Mouse (Mus musculus) yolk sac, embryonic 10.5 days (tissue): ENCODE results near the gene Mdm1.
"Not testable (repeated sequence)": the region's sequence is repeated elsewhere in the genome, so short reads cannot be mapped to it uniquely, and the experiment has no call there.

Experiments
- DNase-seq: peaks from one replicate; pipeline ENCODE4 v3.0.0-alpha.2; 2017; ENCODE audit warnings: low spot score

Mdm1 gene

DNA sequence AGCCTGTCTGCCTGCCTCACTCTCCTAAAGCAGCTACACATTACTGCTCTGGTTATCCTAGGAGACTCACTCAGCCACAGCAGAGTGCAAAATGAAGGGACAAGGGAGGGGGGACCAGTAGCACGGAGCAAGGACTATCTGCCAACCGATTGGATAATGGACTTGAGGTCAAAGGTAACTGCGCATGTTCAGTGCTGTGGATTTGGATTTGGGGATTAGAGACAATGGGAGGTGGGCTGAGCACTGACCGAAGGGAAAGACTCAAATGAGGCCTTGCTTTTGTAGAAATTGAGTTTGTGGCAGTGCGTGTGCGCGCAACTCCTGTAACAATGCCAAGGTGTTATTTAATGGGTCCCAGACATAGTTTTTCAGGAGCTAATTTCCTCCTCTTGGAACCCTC lies 16.4 kb upstream of the Mdm1 start:
- DNase-seq, result no peak

GRCm38 (mm10) chr10:118125776-118126445 lies 15.7 kb upstream of the Mdm1 start:
- DNase-seq, result no peak

- no peak for DNase-seq
Measured at GRCm38 (mm10) chr10:118129001-118129682, 12.5 kb upstream of the Mdm1 start.

DNA sequence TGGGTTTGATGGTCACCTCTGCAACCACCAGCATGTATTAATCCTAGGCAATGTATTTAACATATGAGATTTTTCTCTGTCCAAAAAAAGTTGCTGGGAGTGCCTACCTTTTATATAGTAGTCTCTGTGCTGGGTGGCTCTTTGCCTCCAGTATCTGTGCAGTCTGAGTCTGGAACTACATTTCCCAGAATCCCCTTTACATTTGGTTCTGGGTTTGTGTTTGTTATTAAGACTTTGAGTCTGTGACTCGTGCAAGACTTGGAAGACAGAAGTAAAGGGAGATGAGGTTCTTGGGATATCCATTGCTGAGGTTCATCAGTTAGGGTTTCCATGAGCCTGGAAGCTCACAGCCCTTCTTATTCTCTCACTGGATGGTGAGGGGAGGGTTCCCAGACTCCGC lies 11.6 kb upstream of the Mdm1 start:
- no peak for DNase-seq

- no peak for DNase-seq
Measured at GRCm38 (mm10) chr10:118132993-118133392, 8.6 kb upstream of the Mdm1 start.

DNA sequence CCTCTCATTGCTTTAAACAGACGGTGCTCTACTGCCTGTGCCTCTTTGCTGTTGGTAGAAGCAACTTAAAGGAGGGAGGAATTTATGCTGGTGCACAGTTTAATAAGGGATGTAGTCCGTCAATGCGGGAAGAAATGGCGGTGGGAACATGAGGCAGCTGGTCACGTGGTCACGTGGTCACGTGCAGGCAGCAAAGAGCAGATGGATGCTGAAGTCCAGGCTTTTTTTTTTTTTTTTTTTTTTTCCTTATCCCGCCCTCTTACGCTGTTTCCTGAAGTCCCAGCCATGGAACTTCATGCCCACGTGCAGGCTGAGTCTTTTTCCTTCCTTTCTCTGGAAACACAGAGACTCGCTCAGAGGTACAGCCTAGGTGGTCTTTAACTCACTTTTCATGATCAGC lies 3.1 kb upstream of the Mdm1 start:
- no peak for DNase-seq

- no peak for DNase-seq
Measured at GRCm38 (mm10) chr10:118139837-118140570, 1.6 kb upstream of the Mdm1 start.

DNA sequence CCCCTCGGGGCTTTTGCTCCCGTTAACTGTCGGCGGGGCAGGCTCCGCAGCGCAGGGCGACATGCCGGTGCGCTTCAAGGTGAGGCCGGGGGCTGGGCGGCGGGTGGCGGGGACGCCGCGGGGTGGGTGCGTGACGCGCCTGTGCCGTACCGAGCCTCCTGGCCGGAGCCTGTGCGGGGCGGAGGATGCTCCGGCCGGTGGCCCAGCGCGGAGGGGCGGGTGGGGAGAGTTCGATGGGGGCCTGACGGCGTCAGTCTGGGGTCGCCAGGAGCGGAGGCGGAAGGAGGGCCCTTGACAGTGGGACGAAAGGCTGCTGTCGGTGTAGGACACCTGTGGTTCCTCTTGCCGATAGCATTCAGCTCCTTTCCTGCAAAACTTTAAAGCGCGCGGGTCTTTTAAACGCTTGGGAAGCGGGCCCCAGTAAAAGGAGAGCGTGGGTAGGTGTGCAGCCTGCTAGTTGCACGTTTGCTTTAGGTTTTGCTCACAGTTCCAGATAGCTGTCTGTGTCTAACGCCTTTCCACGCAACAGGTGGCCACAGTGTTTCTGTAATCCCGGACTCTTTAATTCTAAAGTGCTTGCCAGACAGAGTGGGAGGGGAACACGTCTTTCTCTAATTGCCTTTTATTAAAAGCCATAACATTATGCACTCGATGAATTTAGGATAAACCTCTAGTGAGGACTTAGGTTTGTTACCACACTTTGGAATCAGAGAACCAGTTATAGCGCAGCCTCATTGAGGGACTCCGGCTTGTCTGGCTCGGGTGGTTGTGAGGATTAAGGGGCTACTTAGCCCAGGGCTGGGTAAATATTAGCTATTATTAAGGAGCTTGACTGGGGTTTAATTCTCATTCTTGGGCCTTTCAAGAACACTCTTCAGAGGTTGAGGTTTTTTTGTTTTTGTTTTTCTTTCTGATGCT lies 532 bp downstream of the Mdm1 start:
- no peak for DNase-seq

DNA sequence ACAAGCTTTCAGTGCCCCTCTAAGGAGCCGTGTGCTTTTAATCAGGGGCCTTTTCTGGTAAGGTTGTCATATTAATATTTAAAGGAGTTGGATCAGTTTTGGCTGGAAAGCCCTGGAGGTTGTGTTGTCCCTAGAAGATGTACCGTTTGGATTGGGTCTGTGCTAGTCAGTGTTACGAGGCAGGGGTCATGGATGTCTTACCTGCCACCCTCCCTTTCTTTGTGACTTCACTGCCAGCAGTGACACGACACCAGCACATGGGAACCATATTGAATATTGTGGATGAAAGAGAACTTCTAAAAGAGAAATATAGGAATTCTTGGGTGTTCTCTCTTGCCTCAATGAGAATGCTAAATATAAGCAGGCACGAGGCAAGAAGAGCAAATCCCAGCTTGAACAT lies 7.8 kb downstream of the Mdm1 start:
- DNase-seq, result no peak

GRCm38 (mm10) chr10:118150866-118151265 lies 9.3 kb downstream of the Mdm1 start:
- DNase-seq, result no peak

DNA sequence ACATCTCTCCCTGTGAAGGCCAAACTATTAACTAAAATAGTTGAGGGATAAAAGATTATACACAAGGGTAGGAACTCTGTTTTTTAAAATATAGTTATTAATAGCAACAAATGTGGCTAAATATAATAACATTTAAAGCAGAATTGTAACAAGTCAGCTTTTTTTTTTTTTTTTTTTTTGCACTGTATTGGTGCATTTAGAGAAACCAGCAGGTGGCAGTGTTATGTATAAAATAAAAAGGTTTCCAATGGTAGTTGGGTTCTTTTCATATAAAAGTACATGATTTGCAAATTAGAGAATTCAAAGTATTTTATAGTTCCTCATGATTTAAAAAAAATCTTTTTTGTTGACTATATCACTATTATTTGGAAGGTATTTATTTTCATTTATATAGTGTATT lies 14.3 kb downstream of the Mdm1 start:
- DNase-seq, result no peak

DNA sequence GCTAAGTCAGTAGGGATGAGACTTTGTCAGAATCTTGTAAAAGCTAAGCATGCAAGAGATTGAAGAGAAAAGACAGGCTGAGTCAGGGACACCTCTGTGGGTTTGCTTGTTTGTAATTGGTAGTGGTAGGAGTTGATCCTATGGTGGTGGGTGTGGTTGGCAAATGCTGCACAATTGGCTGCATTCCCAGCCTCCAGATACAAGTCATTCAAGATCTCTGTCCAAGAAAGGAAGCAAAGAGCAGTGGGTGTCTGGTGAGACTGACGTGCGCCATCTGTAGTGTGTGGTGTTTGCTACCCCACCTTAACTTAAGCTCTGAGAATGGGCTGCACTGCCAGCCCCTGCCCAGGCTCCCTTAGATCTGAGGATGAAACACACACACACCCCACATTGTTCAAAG lies 19.5 kb downstream of the Mdm1 start:
- no peak for DNase-seq

GRCm38 (mm10) chr10:118169212-118169611 lies 27.6 kb downstream of the Mdm1 start:
- no peak for DNase-seq

DNA sequence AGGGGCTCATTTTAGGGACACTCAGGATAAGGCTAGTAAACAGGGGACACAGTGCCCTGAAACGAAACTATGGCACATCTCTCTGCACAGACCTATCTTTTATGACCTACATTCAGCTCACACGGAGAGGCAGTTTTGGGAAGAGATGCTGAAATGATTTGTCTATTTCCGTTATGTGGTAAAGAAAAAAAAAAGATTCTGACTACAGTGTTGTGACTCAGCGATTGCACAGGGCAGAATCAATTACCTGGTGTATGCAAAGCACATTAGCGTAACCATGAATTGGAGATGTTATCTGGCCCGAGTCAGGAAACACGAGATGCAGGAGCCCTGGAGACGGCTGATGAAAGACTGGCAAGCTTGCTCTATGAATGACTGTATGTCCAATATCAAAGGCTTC lies 30.8 kb downstream of the Mdm1 start:
- DNase-seq, result no peak

DNA sequence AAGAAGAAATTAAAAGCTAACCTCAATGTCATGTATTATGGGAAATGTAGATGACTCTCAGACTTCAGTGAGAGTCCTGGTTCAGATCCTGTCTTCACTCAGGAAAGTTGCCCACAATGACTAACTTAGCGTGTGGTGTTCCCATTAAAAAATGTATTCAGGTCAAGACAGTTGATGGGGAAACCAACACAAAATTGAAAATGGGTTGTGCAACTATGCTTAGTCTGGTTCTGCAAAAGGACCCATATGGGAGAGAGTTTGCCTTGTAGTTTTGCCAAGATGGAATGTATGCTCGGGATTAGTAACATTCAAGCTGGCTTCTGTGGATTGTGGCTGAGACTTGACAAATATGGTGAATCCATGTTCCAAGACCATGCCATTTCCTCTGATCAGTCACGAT lies 31.3 kb downstream of the Mdm1 start:
- DNase-seq, result no peak

GRCm38 (mm10) chr10:118175542-118175941 lies 33.9 kb downstream of the Mdm1 start:
- not testable (repeated sequence) for DNase-seq

- no peak for DNase-seq
Measured at GRCm38 (mm10) chr10:118178735-118179151, 37.1 kb downstream of the Mdm1 start.

GRCm38 (mm10) chr10:118179265-118179664 lies 37.7 kb downstream of the Mdm1 start:
- DNase-seq, result no peak

DNA sequence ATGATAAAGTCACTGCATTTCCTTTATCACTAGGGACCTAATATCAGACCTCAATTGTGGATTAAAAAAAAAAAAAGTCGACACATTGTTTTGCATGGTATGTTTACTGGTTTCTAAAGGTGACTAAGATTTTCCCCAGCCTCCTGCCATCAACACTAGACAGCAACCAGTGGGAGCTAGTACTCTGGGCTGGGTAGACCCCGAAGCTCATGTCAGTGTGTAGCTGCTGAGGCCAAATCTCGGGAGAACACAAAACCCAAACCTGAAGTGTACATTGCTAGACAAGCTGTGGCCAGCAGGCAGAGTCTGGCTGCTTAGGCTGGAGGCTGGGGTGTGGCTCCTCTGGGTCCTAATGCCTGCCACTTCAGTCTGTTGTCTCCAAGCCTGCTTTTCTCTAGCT lies 53.5 kb downstream of the Mdm1 start:
- not testable (repeated sequence) for DNase-seq

- no peak for DNase-seq
Measured at GRCm38 (mm10) chr10:118204642-118205041, 63.0 kb downstream of the Mdm1 start, which contains the start of gene Il22. Il22 (plus strand) TSS chr10:118204942.

- DNase-seq, result not testable (repeated sequence)
Measured at GRCm38 (mm10) chr10:118215719-118216393, 74.2 kb downstream of the Mdm1 start.
